Mouse (Mus musculus) hindbrain, postnatal 0 days (tissue): Measurements from ENCODE around the gene Ywhag. TPM values are rescaled to one million over a fixed set of nuclear protein-coding genes. Genes with fewer than 3 reads are reported as not detected.

Experiments
- ATAC-seq: fragments of 200-750 bp; cut with Nextera tagmentation; 2 replicates; pipeline ENCODE4 v1.8.0; 2017; ENCODE audit warnings: mild to moderate bottlenecking, moderate TSS enrichment, moderate library complexity
- DNase-seq: peaks from one replicate; pipeline ENCODE4 v3.0.0-alpha.2; 2015; ENCODE audit warnings: low spot score
- H3K27ac ChIP-seq: fragments of 300-500 bp; sonication (generic); 2 replicates; pipeline ENCODE4 v1.5.1; 2014; ENCODE audit warnings: mild to moderate bottlenecking
- H3K27me3 ChIP-seq: fragments of 300-500 bp; sonication (generic); 2 replicates; pipeline ENCODE4 v1.6.1; 2014; ENCODE audit warnings: low read length, mixed read lengths; ENCODE audit not compliant: insufficient read depth
- H3K36me3 ChIP-seq: fragments of 300-500 bp; sonication (generic); 2 replicates; pipeline ENCODE4 v1.6.1; 2014; ENCODE audit warnings: low read length, mixed read lengths; ENCODE audit not compliant: insufficient read depth
- H3K4me1 ChIP-seq: fragments of 300-500 bp; sonication (generic); 2 replicates; pipeline ENCODE4 v1.6.1; 2014; ENCODE audit warnings: antibody characterized with exemption, low read length, mixed read lengths; ENCODE audit not compliant: insufficient read depth
- H3K4me2 ChIP-seq: fragments of 300-500 bp; sonication (generic); 2 replicates; pipeline ENCODE4 v1.6.1; 2014; ENCODE audit warnings: low read depth, mild to moderate bottlenecking, low read length, moderate library complexity, mixed read lengths
- H3K4me3 ChIP-seq: fragments of 300-500 bp; sonication (generic); 2 replicates; pipeline ENCODE4 v1.5.1; 2014; ENCODE audit warnings: low read length
- H3K9ac ChIP-seq: fragments of 300-500 bp; sonication (generic); replicated peaks from 2 replicates; pipeline ENCODE4 v1.6.1; 2014; ENCODE audit warnings: mild to moderate bottlenecking, low read length, moderate library complexity, mixed read lengths
- H3K9me3 ChIP-seq: fragments of 300-500 bp; sonication (generic); 2 replicates; pipeline ENCODE4 v1.6.1; 2016; ENCODE audit warnings: low read length, mixed read lengths
- CTCF ChIP-seq: IDR thresholded peaks from 2 replicates; pipeline ENCODE4 v1.5.1; 2016; ENCODE audit warnings: antibody characterized with exemption, control low read depth, low read depth
- WGBS: fragments of 180-500 bp; shearing (Covaris S2); extraction: QIAGEN DNeasy Blood & Tissue Kit; methylation state at CpG from one replicate; pipeline ENCODE4 v1.1.7; 2014; 5-methylcytosine and 5-hydroxymethylcytosine counted together
- polyA plus RNA-seq: library from polyadenylated mRNA; unstranded; fragments of >200 nt; fragmentation: Nextera tagmentation; extraction: Ambion mirVana; gene quantifications from 2 replicates; pipeline ENCODE4 v1.2.1, GENCODE M21; 2015
- total RNA-seq: library from RNA; depleted of rRNA; stranded (reverse); fragments of >200 nt; gene quantifications from 2 replicates; pipeline ENCODE4 v1.2.3, GENCODE M21; 2014

Gene Ywhag
- total and polyA plus RNA-seq, 2 experiments from 2014 or later, result 334 to 782 TPM

GRCm38 (mm10) chr5:135962125-135962491 lies 27.7 kb upstream of the Ywhag start:
- Histone ChIP-seq H3K9ac (peak overlapping the region; percentile 90), H3K4me2 (peak overlapping the region; percentile 90), H3K27me3 (no peaks in the 10 kb centered on the region), H3K4me3 (peak overlapping the region; percentile 56), H3K27ac (peak overlapping the region; percentile 97), H3K9me3 (no peaks in the 10 kb centered on the region), H3K4me1 (peaks cover 6% of the 10 kb centered on the region; the same call in 1 of the 2 replicates), H3K36me3 (no peaks in the 10 kb centered on the region)
- DNase-seq (no peak), ATAC-seq (no peak)
- TF ChIP-seq CTCF, result no peak; the same call in 1 of the 2 replicates
- under 1% methylated on average over 11 of the region's 11 CpGs for WGBS

- no peaks in the 10 kb centered on the region for H3K9me3 ChIP-seq
- H3K4me1 ChIP-seq, result peaks cover 6% of the 10 kb centered on the region; the same call in 1 of the 2 replicates
- no peaks in the 10 kb centered on the region for H3K27me3 ChIP-seq
- ATAC-seq (no peak), DNase-seq (no peak)
- no peak overlapping the region for H3K4me3 ChIP-seq
- peak overlapping the region; percentile 97; the same call in 1 of the 2 replicates for H3K27ac ChIP-seq
- TF ChIP-seq CTCF, result no peak
- no peak overlapping the region for H3K4me2 ChIP-seq
- no peak overlapping the region for H3K9ac ChIP-seq
- no peaks in the 10 kb centered on the region for H3K36me3 ChIP-seq
- WGBS, result 96% methylated on average over 15 of the region's 15 CpGs
Measured at GRCm38 (mm10) chr5:135960909-135961635, 26.7 kb upstream of the Ywhag start.

- H3K9me3 ChIP-seq, result no peaks in the 10 kb centered on the region
- H3K9ac ChIP-seq, result no peak overlapping the region
- H3K4me3 ChIP-seq, result no peak overlapping the region
- H3K27ac ChIP-seq, result no peak overlapping the region
- no peak for DNase-seq
- H3K4me1 ChIP-seq, result peaks cover 6% of the 10 kb centered on the region; the same call in 1 of the 2 replicates
- no peak for ATAC-seq
- H3K36me3 ChIP-seq, result no peaks in the 10 kb centered on the region
- H3K27me3 ChIP-seq, result no peaks in the 10 kb centered on the region
- TF ChIP-seq CTCF, result no peak
- WGBS, result 89% methylated on average over 7 of the region's 7 CpGs
- H3K4me2 ChIP-seq, result no peak overlapping the region
Measured at GRCm38 (mm10) chr5:135959911-135960310, 25.5 kb upstream of the Ywhag start.

GRCm38 (mm10) chr5:135958367-135958766 lies 24.0 kb upstream of the Ywhag start:
- ATAC-seq, result no peak
- H3K27me3 ChIP-seq, result no peaks in the 10 kb centered on the region
- WGBS, result 86% methylated on average over 4 of the region's 4 CpGs

GRCm38 (mm10) chr5:135957207-135957974 lies 23.0 kb upstream of the Ywhag start:
- Histone ChIP-seq H3K9me3 (no peaks in the 10 kb centered on the region), H3K9ac (peak overlapping the region; percentile 2; the same call in 1 of the 2 replicates), H3K36me3 (no peaks in the 10 kb centered on the region), H3K4me2 (peak overlapping the region; percentile 49), H3K4me3 (peak overlapping the region; percentile 32), H3K27ac (peak overlapping the region; percentile 69), H3K4me1 (peaks cover 6% of the 10 kb centered on the region; the same call in 1 of the 2 replicates), H3K27me3 (no peaks in the 10 kb centered on the region)
- 6% methylated on average over 28 of the region's 28 CpGs for WGBS
- ATAC-seq (peak; percentile 78), DNase-seq (peak; percentile 96)
- TF ChIP-seq CTCF, result 0 out of 2 replicates have a peak, but pooled peaks have one; percentile 1

More at GRCm38 (mm10) chr5:135958367-135958766, 24.0 kb upstream of the Ywhag start:
- H3K4me2 ChIP-seq, result peak overlapping the region; percentile 49
- peak overlapping the region; percentile 69; the same call in 1 of the 2 replicates for H3K27ac ChIP-seq
- H3K9ac ChIP-seq, result no peak overlapping the region
- TF ChIP-seq CTCF, result no peak
- no peaks in the 10 kb centered on the region for H3K9me3 ChIP-seq
- H3K4me3 ChIP-seq, result no peak overlapping the region
- peaks cover 6% of the 10 kb centered on the region; the same call in 1 of the 2 replicates for H3K4me1 ChIP-seq
- H3K36me3 ChIP-seq, result no peaks in the 10 kb centered on the region
- DNase-seq, result no peak

GRCm38 (mm10) chr5:135956300-135957206 lies 22.1 kb upstream of the Ywhag start:
- Histone ChIP-seq H3K36me3 (no peaks in the 10 kb centered on the region), H3K9ac (peak overlapping the region; percentile 2; the same call in 1 of the 2 replicates), H3K4me1 (no peaks in the 10 kb centered on the region), H3K4me2 (peak overlapping the region; percentile 49), H3K9me3 (no peaks in the 10 kb centered on the region), H3K27me3 (no peaks in the 10 kb centered on the region), H3K27ac (peak overlapping the region; percentile 69), H3K4me3 (peak overlapping the region; percentile 32)
- TF ChIP-seq CTCF, result no peak
- no peak for DNase-seq
- ATAC-seq, result no peak
- WGBS, result 79% methylated on average over 9 of the region's 9 CpGs
